Mouse (Mus musculus) liver, adult 2 months (tissue): ENCODE data around the gene Nbr1.

Experiments used
- CTCF ChIP-seq: fragments of 200-500 bp; IDR thresholded peaks from 2 replicates; pipeline ENCODE4 v1.5.1; 2011; ENCODE audit warnings: low read depth, low read length, control low read depth
- POLR2A ChIP-seq: fragments of 200-500 bp; IDR thresholded peaks from 2 replicates; pipeline ENCODE4 v1.6.1; 2011; ENCODE audit warnings: low read length, control low read depth; ENCODE audit not compliant: insufficient read depth; ENCODE audit errors: extremely low read depth

- no peak for TF ChIP-seq CTCF
- TF ChIP-seq POLR2A = no peak
Measured at GRCm38 (mm10) chr11:101524446-101524845, 27.5 kb upstream of the Nbr1 start.
